Mouse (Mus musculus): ENCODE results near the gene Gm28079. TPM values are rescaled to one million over a fixed set of nuclear protein-coding genes. Genes with fewer than 3 reads are reported as not detected.
"Not testable (repeated sequence)": the region's sequence is repeated elsewhere in the genome, so short reads cannot be mapped to it uniquely, and the experiment has no call there.

Gene Gm28079
- not detected in 2 replicates for polyA plus RNA-seq (2015; fragmentation: Nextera tagmentation; extraction: Ambion mirVana)

- not testable (repeated sequence) for H3K9me3 ChIP-seq; H3K4me1 ChIP-seq; H3K27me3 ChIP-seq; H3K9ac ChIP-seq; H3K4me2 ChIP-seq; H3K36me3 ChIP-seq; H3K27ac ChIP-seq; H3K4me3 ChIP-seq; ATAC-seq (ENCODE audit: insufficient number of reproducible peaks, insufficient read depth, low FRiP score, low TSS enrichment, low read depth)
- WGBS, result no CpG with 5 or more reads among the region's 1 CpGs
Measured at GRCm38 (mm10) chrY:70014799-70015198, at the start of gene Gm28079. Gene Gm28079 (minus strand): TSS chrY:70014899.
